15 mouse cellular contexts compared by ENCODE assay signal in the genomic region with DNA sequence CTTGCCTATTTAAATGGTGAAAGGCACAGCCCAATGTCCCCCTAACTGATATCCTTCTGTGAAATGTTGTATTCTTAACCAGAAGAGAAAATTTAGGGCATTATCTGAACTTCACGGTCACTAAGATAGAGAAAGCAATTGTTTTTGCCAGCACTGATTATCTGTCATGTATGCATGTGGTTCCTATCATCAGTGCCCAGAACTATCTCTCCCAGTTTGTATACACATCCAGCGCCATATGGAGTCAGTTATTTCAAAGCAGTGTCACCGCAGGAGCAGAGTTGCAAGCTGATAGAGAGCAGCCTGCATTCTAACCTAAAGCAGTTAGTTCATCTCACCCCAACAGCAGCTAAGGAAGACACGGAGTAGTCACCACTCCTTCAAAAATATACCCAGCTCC. TPM values are rescaled to one million over a fixed set of nuclear protein-coding genes. Genes with fewer than 3 reads are reported as not detected.
DNase-seq lines count a peak whose midpoint lies in the region; ATAC-seq and TF ChIP-seq lines count a peak whose summit lies in the region.
"Had no signal": no experiment of that assay in that cellular context is flagged by ENCODE, and none has a peak within 500 bp of the region (broad histone marks: within the 10 kb centered on the region; RNA-seq: fewer than 3 reads in every experiment).

No protein-coding gene starts in this region.

- H3K4me2 ChIP-seq in lung, embryonic 16.5 days (ENCODE audit: low read depth, low read length), result no peak overlapping the region

- no peak overlapping the region for H3K9ac ChIP-seq in lung, embryonic 16.5 days (ENCODE audit: low read length)
- H3K9ac ChIP-seq in liver, adult 2 months (ENCODE audit: low read depth, low read length), result peak overlapping the region; percentile 40; the same call in 1 of the 2 replicates

- no peak for TF ChIP-seq POLR2A in liver, adult 2 months (IDR thresholded peaks at IDR 0.05; ENCODE audit: extremely low read depth, insufficient read depth, low read length)

- 45% methylated on average over 4 of the region's 4 CpGs for WGBS in lung, embryonic 16.5 days
- 61% methylated on average over 4 of the region's 4 CpGs for WGBS in liver, adult 2 months

- H3K4me3 ChIP-seq in lung, embryonic 16.5 days (ENCODE audit: low read length), result no peak overlapping the region
- H3K4me3 ChIP-seq in liver, adult 2 months (ENCODE audit: insufficient read depth, low read depth, low read length), result no peak overlapping the region
- H3K4me3 ChIP-seq: forebrain, embryonic 10.5 days had no signal

- peaks cover 9% of the 10 kb centered on the region; the same call in 1 of the 2 replicates for H3K79me2 ChIP-seq in liver, adult 2 months (ENCODE audit: control insufficient read depth, insufficient read depth, low read length)

- TF ChIP-seq CTCF in liver, adult 2 months (IDR thresholded peaks at IDR 0.05; ENCODE audit: low read depth, low read length), result no peak

- no peaks in the 10 kb centered on the region for H3K9me3 ChIP-seq in lung, embryonic 16.5 days (ENCODE audit: control insufficient read depth, low read length)
- H3K9me3 ChIP-seq: forebrain, embryonic 10.5 days had no signal

- peak; percentile 55 for DNase-seq in embryo, embryonic 10 days (ENCODE audit: low spot score)
- DNase-seq in embryo, embryonic 9.5 days (ENCODE audit: extremely low spot score), result no peak
- no peak for DNase-seq in lung, postnatal 36 days
- DNase-seq in liver, adult 2 months (ENCODE audit: extremely low read depth, low read depth, low spot score), result peak; percentile 20
- DNase-seq in yolk sac, embryonic 10.5 days (ENCODE audit: low spot score), result peak; percentile 17
- no peak for DNase-seq in kidney, adult 8-10 months
- no peak for DNase-seq in urinary bladder, postnatal 25 days (ENCODE audit: low spot score)
- DNase-seq: adrenal gland, adult 2 months; heart, postnatal 14 days; spleen, adult 18-20 months; thymus, postnatal 36 days had no signal

- ATAC-seq in lung, embryonic 16.5 days (ENCODE audit: low read depth), result peak; percentile 90
- ATAC-seq: hindbrain, postnatal 0 days; midbrain, embryonic 16.5 days had no signal

- H3K36me3 ChIP-seq in lung, embryonic 16.5 days (ENCODE audit: control insufficient read depth, insufficient read depth, low read length), result peaks cover 33% of the 10 kb centered on the region
- peaks cover 73% of the 10 kb centered on the region for H3K36me3 ChIP-seq in liver, adult 2 months (ENCODE audit: control insufficient read depth, insufficient read depth, low read length)

- peak overlapping the region; percentile 75 for H3K27ac ChIP-seq in lung, embryonic 16.5 days (ENCODE audit: low read length)
- H3K27ac ChIP-seq in liver, adult 2 months (replicated peaks; ENCODE audit: insufficient read depth, low read depth, low read length), result no peak overlapping the region; the same call in 1 of the 2 replicates
- H3K27ac ChIP-seq: hindbrain, postnatal 0 days had no signal

- peaks cover 8% of the 10 kb centered on the region; the same call in 1 of the 2 replicates for H3K4me1 ChIP-seq in lung, embryonic 16.5 days (replicated peaks; ENCODE audit: control insufficient read depth, insufficient read depth, low read length)
- H3K4me1 ChIP-seq in liver, adult 2 months (ENCODE audit: control insufficient read depth, insufficient read depth, low read length), result peaks cover 24% of the 10 kb centered on the region

- H3K27me3 ChIP-seq in lung, embryonic 16.5 days (ENCODE audit: control insufficient read depth, insufficient read depth, low read depth, low read length), result no peaks in the 10 kb centered on the region
- no peaks in the 10 kb centered on the region for H3K27me3 ChIP-seq in liver, adult 2 months (ENCODE audit: control insufficient read depth, insufficient read depth, low read length)

RNA-seq across cellular contexts. Expression of gene Plin2, which starts 5.9 kb away (rescaled TPM):
- polyA plus RNA-seq in lung, embryonic 16.5 days (2015; fragmentation: Nextera tagmentation; extraction: Ambion mirVana), result 152 and 162 TPM in 2 replicates
- 294 and 339 TPM in 2 replicates for total RNA-seq in liver, adult 2 months (2014; rRNA removed)
- 449 and 502 TPM in 2 replicates for polyA plus RNA-seq in liver, adult 2 months (2012; rRNA removed)

RNA-seq across cellular contexts. Expression of gene Haus6, which starts 52.1 kb away (rescaled TPM):
- polyA plus RNA-seq in lung, embryonic 16.5 days (2015; fragmentation: Nextera tagmentation; extraction: Ambion mirVana), result 18.1 and 21.2 TPM in 2 replicates
- 2.3 and 2.7 TPM in 2 replicates for total RNA-seq in liver, adult 2 months (2014; rRNA removed)
- polyA plus RNA-seq in liver, adult 2 months (2012; rRNA removed), result 1.1 and 2.1 TPM in 2 replicates

Comparison
In these comparisons a context has a peak if more than half of its experiments do, and no peak if none do; other contexts are left out.
1. DNase-seq: peak in embryo, embryonic 10 days (single experiment), liver, adult 2 months (single experiment) and yolk sac, embryonic 10.5 days (single experiment); none in embryo, embryonic 9.5 days (single experiment), lung, postnatal 36 days (single experiment), kidney, adult 8-10 months (0 of 2) and urinary bladder, postnatal 25 days (single experiment).